Mouse (Mus musculus) left cerebral cortex, postnatal 36 days (tissue): ENCODE measurements around the gene Lrmp. TPM values are rescaled to one million over a fixed set of nuclear protein-coding genes. Genes with fewer than 3 reads are reported as not detected.

Source experiments
- DNase-seq, 2 experiments: peaks; one replicate each; pipeline ENCODE4 v3.0.0; 2021 to 2022; ENCODE audit warnings: low spot score in 2 of 2, mixed read lengths in 1 of 2
- intact Hi-C: fragments of 180-260 bp; cut with DNase I; formaldehyde crosslinking; loops from one replicate; pipeline ENCODE4 v1.15.1; 2025
- total RNA-seq, 2 experiments: library from RNA; stranded (reverse); gene quantifications; 2 replicates each; pipeline ENCODE4 v1.2.3; 2021

The Lrmp gene
- total RNA-seq, 2 experiments from 2014 or later, result 2.0 to 4.3 TPM

GRCm38 (mm10) chr6:145187093-145188088 is 71.9 kb downstream of the Lrmp start:
- intact Hi-C loops, result loop anchor here (5.0 to 10.0 kb wide), 2 partner anchors 100 to 163 kb away; no protein-coding TSS in a partner anchor
- DNase-seq, result peak; percentile 58 to 61

DNA sequence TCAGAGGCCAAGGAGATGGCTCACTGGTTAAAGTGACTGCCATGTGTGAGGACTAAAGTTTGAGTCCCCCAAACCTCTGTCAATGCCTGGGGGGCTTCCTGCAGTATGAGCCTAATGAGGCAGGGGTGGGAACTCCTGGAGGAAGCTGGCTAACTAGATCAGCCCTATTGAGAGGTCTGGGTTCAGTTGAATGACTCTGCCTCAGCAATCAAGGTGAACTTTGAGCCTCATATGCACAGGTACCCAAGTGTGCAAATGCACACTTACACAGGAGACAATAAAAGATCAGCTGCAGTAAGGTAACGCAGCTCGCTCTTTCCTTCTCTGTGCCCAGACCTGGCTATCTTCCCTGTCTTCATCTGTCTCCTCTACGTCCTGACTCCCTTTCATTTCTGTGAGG is 77.6 kb downstream of the Lrmp start:
- intact Hi-C loops, result no loop called here
- DNase-seq, result no peak

- intact Hi-C loops, result no loop called here
- no peak for DNase-seq
These were observed 78.0 kb downstream of the Lrmp start for GRCm38 (mm10) chr6:145193446-145193845.

DNA sequence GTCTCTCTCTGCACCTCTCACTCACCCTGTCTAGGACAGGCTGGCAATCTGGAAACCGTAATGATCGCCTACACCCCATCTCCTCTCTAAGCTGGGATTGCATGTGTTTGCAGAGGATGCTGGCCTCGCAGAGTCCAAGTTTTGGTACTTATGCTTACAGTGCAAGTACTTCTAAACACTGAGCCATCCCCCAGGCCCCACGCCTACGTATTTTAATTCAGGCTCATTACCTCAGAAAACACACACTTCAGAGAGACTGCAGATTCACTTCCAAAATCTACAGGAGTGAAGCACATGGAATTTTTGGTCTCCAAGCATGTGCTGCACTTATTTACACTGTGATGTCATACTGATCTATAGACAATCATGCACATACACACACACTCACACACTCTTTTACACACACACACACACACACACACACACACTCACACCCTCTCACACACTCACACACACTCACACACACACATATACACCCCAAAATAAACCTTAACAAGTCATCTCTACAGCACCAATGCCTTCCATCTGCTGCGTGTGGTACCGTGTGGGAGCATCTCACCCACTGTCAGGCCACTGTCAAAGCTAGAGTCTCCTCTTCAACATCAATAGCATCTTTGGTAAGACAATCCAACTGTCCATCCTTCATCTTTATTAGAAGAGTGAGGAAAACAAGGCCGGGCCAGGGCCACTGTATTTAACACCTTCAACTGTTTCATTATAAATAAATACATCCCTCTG is 82.7 kb downstream of the Lrmp start:
- DNase-seq, result peak; percentile 21 to 37
- intact Hi-C loops, result no loop called here

DNA sequence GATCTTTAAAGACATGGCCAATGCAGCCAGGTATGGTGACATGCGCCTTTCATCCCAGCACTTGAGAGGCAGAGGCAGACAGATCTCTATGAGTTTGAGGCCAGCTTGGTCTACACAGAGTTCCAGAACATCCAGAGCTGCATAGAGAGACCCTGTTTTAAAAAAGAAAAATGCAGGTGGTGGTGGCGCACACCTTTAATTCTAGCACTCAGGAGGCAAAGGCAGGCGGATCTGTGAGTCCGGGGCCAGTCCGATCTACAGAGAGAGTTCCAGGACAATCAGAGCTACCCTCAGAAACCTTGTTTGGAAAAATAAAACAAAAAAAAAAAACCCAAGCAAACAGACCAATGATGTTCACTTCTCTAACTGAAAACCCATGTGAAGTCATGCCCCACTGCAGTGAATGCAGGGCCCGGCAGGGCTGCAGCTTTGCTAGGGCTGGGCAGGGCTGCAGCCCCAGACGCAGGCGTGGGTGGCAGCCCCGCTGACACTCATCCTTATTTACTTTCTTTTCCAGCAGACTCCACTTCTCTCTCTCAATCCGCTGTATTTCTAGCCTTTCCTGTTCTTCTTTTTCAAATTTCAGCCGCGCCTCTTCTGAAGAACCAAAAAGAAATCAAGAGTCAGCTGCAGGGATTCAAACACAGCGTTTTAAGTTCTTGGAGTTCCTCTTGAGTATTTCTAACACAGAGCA is 87.1 kb downstream of the Lrmp start:
- DNase-seq, result no peak
- intact Hi-C loops, result no loop called here

- intact Hi-C loops, result no loop called here
- no peak for DNase-seq
These were observed 89.0 kb downstream of the Lrmp start for GRCm38 (mm10) chr6:145204440-145204839.

GRCm38 (mm10) chr6:145205142-145205541 is 89.7 kb downstream of the Lrmp start:
- no peak for DNase-seq

GRCm38 (mm10) chr6:145210056-145210680 is 94.7 kb downstream of the Lrmp start:
- no peak for DNase-seq

More at GRCm38 (mm10) chr6:145205142-145205541, 89.7 kb downstream of the Lrmp start:
- intact Hi-C loops, result no loop called here

GRCm38 (mm10) chr6:145210816-145211338 is 95.4 kb downstream of the Lrmp start, which contains the start of the genes Casc1 and Etfrf1:
Gene Casc1 (minus strand): TSS chr6:145211005.
Gene Etfrf1 (plus strand): TSS chr6:145211134.
- intact Hi-C loops, result no loop called here
- DNase-seq, result peak; percentile 97 to 98

More at GRCm38 (mm10) chr6:145210056-145210680, 94.7 kb downstream of the Lrmp start:
- intact Hi-C loops, result no loop called here

DNA sequence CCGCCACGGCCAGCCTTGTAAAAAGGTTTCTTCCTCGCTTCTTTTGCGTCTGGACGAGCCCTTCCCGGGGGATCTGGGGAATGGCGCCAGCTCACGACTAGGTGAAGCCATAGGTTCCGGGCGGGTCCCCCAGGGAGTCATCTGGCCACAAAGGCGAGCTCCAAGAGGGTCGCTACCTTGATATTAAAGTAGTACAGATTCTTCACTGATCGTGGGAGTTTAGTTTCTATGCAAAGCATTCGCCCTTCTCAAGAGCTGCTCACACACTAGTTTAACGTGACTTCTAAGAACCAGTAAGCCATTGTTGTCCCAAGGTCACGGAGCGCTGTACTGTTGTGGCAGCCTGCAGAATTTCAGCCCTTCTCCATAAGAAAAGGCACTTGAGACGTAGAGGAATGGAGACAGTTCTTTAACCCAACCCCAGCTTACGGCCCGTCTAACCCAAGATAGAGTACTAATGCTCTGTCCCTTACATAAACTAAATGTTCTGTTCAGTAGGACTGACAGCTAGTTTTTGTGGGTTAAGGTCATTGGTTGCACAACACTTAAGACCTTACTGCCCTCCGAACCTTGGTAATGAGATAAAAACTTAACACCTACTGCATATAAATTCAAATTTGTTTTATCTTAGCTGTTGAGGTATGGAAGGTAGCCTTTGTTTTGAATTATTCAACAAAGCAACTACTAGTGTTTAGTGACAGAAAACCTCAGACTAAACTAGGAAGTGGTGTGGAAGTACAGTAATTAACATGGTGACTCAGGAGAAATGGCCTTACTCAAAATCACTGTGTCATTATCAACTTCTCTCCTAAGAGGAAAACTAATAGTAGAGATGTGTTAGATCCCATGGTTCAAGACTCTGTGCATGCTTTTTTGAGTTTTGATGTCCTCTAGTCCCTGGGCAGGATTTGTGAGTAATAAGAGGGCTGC is 96.2 kb downstream of the Lrmp start:
- intact Hi-C loops, result no loop called here
- no peak for DNase-seq

DNA sequence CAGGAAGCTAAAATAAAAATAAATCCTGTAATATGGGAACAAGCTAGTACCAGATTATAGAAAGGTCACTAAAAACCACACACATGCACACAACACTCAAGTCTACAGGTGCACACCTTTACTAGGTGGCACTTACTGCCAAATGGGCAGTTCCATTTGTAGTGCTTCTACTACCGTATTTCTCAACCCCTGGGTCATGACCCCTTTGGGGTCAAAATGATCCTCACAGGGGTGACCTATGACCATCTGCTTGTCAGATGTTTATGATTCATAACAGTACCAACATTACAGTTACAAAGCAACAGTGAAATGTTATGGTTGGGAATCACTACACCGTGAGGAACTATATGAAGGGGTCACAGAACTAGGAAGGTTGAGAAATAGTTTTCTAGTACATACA is 98.5 kb downstream of the Lrmp start:
- intact Hi-C loops, result no loop called here
- DNase-seq, result no peak

GRCm38 (mm10) chr6:145215826-145216225 is 100.4 kb downstream of the Lrmp start:
- DNase-seq, result no peak
- intact Hi-C loops, result no loop called here

DNA sequence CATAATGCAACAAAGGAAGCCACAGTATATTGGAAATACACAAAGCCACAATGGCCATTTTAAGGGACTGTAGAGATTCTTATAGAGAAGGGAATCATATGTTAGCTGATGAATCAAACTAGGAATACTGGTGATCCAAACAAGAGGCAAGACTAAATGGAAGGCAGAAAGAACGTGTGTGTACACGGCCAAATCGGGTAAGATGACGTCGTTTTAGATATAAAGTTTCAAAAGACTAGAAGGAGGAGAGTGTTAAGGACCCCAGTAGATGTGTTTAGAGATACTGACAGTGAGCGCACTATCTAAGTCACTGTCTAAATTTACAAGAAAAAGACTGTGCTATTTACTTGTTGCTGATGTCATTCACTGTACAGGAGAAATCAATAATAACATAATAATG is 108.8 kb downstream of the Lrmp start:
- intact Hi-C loops, result no loop called here
- DNase-seq, result no peak

Other genes starting within 250 kb of the Lrmp start
- gene Bcat1, start 39.5 kb upstream of the Lrmp start, total RNA-seq, result 10 to 100 TPM; 81.0 to 83.1 TPM
- 1 to 10 TPM in 1 of 2 experiments, under 1 TPM in 1; 0.89 to 1.8 TPM for gene Casc1, start 95.4 kb downstream of the Lrmp start, total RNA-seq
- gene Etfrf1, start 95.5 kb downstream of the Lrmp start, total RNA-seq, result 10 to 100 TPM; 20.9 to 21.8 TPM
- 10 to 100 TPM; 78.2 to 89.0 TPM for gene Kras, start 134.6 kb downstream of the Lrmp start, total RNA-seq